Mouse (Mus musculus) myocyte (in vitro differentiated cells): Measurements from ENCODE around the gene Esam.

Experiments used
- MYOG ChIP-seq, 3 experiments: IDR thresholded peaks; one replicate each; pipeline ENCODE4 v1.6.1; 2011; ENCODE audit warnings: control low read depth in 2 of 3, low read depth in 2 of 3, mild to moderate bottlenecking in 2 of 3; ENCODE audit not compliant: insufficient read length in 2 of 3, control insufficient read depth in 1 of 3, insufficient read depth in 1 of 3
- POLR2A ChIP-seq: IDR thresholded peaks from one replicate; pipeline ENCODE4 v1.6.1; 2011; ENCODE audit warnings: low read depth, mild to moderate bottlenecking, control low read depth, moderate library complexity; ENCODE audit not compliant: insufficient read length
- POLR2AphosphoS2 ChIP-seq: IDR thresholded peaks from one replicate; pipeline ENCODE4 v1.6.1; 2011; ENCODE audit warnings: low read depth, control low read depth; ENCODE audit not compliant: insufficient read length

- TF ChIP-seq POLR2A (no peak), POLR2AphosphoS2 (no peak), MYOG (IDR thresholded peaks at IDR 0.05; ENCODE audit: control insufficient read depth in 1 of 3, insufficient read depth in 1 of 3, insufficient read length in 2 of 3, low read depth in 2 of 3) (no peak)
Measured at GRCm38 (mm10) chr9:37554838-37555748, 27.2 kb downstream of the Esam start, which contains the start of gene Siae.
